Mouse (Mus musculus) neural tube, embryonic 13.5 days (tissue): ENCODE data around the gene Cabp7. TPM values are rescaled to one million over a fixed set of nuclear protein-coding genes. Genes with fewer than 3 reads are reported as not detected.
"Not testable (repeated sequence)": the region's sequence is repeated elsewhere in the genome, so short reads cannot be mapped to it uniquely, and the experiment has no call there.

Source experiments
- ATAC-seq: fragments of 200-750 bp; cut with Nextera tagmentation; 2 replicates; pipeline ENCODE4 v1.8.0; 2017; ENCODE audit warnings: low read depth, mild to moderate bottlenecking, moderate TSS enrichment, moderate library complexity
- H3K27ac ChIP-seq: fragments of 300-500 bp; sonication (generic); replicated peaks from 2 replicates; pipeline ENCODE4 v1.5.1; 2015; ENCODE audit warnings: moderate library complexity, mild to moderate bottlenecking, inconsistent platforms
- H3K27me3 ChIP-seq: fragments of 300-500 bp; sonication (generic); 2 replicates; pipeline ENCODE4 v1.6.1; 2015; ENCODE audit warnings: mild to moderate bottlenecking, inconsistent platforms
- H3K36me3 ChIP-seq: fragments of 300-500 bp; sonication (generic); 2 replicates; pipeline ENCODE4 v1.6.1; 2015; ENCODE audit warnings: mild to moderate bottlenecking, inconsistent platforms
- H3K4me1 ChIP-seq: fragments of 300-500 bp; sonication (generic); replicated peaks from 2 replicates; pipeline ENCODE4 v1.6.1; 2015; ENCODE audit warnings: inconsistent platforms
- H3K4me2 ChIP-seq: fragments of 300-500 bp; sonication (generic); 2 replicates; pipeline ENCODE4 v1.6.1; 2015; ENCODE audit warnings: inconsistent platforms, mild to moderate bottlenecking, moderate library complexity
- H3K4me3 ChIP-seq: fragments of 300-500 bp; sonication (generic); 2 replicates; pipeline ENCODE4 v1.5.1; 2015; ENCODE audit warnings: mild to moderate bottlenecking, inconsistent platforms
- H3K9ac ChIP-seq: fragments of 300-500 bp; sonication (generic); 2 replicates; pipeline ENCODE4 v1.6.1; 2015; ENCODE audit warnings: moderate library complexity, mild to moderate bottlenecking, inconsistent platforms
- H3K9me3 ChIP-seq: fragments of 300-500 bp; sonication (generic); 2 replicates; pipeline ENCODE4 v1.6.1; 2016; ENCODE audit warnings: inconsistent platforms
- WGBS: fragments of 180-500 bp; shearing (Covaris S2); methylation state at CpG from one replicate; pipeline ENCODE4 v1.1.7; 2015; 5-methylcytosine and 5-hydroxymethylcytosine counted together
- polyA plus RNA-seq: library from polyadenylated mRNA; unstranded; fragments of >200 nt; fragmentation: Nextera tagmentation; extraction: Ambion mirVana; gene quantifications from 2 replicates; pipeline ENCODE4 v1.2.1, GENCODE M21; 2015

The Cabp7 gene
- polyA plus RNA-seq, 1 experiment from 2014 or later, result 3.3 TPM

- ATAC-seq, result no peak
- Histone ChIP-seq H3K9ac (no peak overlapping the region), H3K36me3 (peaks cover 36% of the 10 kb centered on the region), H3K4me3 (no peak overlapping the region), H3K4me1 (peaks cover 20% of the 10 kb centered on the region), H3K27me3 (no peaks in the 10 kb centered on the region), H3K9me3 (no peaks in the 10 kb centered on the region), H3K4me2 (no peak overlapping the region), H3K27ac (peak overlapping the region; percentile 34; the same call in 1 of the 2 replicates)
- 40% methylated on average over 7 of the region's 7 CpGs for WGBS
Measured at GRCm38 (mm10) chr11:4720900-4721580, 25.5 kb downstream of the Cabp7 start.

DNA sequence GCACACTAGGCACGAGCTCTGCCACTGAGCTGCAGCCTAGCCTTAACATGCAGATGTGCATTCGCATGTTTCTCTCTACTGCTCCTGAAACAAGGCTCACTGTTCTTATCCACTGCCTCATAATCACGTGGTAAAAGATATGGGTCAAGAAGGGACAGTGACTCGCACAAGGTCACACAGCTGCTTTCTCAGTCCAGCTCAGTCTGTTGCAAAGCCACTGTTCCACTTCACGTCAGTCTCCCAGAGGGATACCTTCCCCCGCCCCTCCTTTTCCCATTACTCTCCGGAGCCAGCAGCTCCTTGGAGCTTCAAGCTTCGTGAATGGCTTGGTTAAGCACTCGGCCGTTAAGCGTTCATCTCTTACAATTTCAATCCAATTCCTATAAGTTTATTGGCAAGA is 26.2 kb downstream of the Cabp7 start:
- no peak overlapping the region for H3K4me3 ChIP-seq
- H3K4me2 ChIP-seq, result no peak overlapping the region
- H3K36me3 ChIP-seq, result peaks cover 29% of the 10 kb centered on the region
- ATAC-seq, result 0 out of 2 replicates have a peak, but pooled peaks have one; percentile 24
- no peaks in the 10 kb centered on the region for H3K27me3 ChIP-seq
- H3K9me3 ChIP-seq, result no peaks in the 10 kb centered on the region
- no peak overlapping the region for H3K9ac ChIP-seq
- peaks cover 20% of the 10 kb centered on the region for H3K4me1 ChIP-seq
- WGBS, result 53% methylated on average over 11 of the region's 11 CpGs
- H3K27ac ChIP-seq, result no peak overlapping the region

DNA sequence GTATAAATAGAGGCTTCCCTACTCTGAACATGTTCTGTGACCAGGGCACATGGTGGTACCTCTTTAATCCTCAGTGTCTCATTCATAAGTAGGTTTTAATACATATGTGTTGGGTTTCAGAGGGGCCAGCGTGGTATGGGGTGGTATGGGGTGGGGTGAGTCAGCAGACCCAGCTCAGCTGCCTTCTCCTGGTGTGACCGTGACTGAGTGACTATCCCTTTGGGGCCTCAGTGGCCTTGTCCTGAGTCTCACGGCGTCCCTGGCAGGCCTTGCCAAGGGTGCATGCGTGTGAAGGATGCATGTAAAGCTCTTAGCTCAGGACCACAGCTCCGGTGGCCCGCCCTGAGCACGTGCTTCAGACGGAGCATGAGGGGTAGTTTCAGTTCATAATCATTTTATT is 26.6 kb downstream of the Cabp7 start:
- ATAC-seq, result 0 out of 2 replicates have a peak, but pooled peaks have one; percentile 17
- no peak overlapping the region for H3K4me2 ChIP-seq
- 89% methylated on average over 9 of the region's 9 CpGs for WGBS

DNA sequence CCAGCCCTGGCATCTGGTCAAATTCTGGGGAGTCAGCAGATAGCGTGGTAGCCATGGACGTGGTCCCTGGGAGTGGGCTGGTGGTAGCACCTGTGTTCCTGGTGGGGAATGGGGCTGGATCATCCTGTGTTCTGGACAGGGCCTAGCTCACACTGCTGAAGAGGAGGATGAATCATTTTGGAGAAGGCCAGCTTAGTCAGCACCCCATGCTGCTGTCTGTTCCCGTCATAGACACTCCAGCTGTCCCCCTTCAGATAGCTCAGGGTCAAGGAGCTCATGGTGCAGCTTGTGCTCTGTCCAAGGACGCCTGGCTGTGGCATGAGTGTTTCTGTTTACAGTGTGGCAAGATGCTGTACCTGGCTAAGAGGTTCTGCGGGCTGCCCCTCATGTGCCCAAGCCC is 28.0 kb downstream of the Cabp7 start:
- Histone ChIP-seq H3K4me1 (peaks cover 20% of the 10 kb centered on the region), H3K27me3 (no peaks in the 10 kb centered on the region), H3K27ac (no peak overlapping the region), H3K9ac (peak overlapping the region; percentile 8; the same call in 1 of the 2 replicates), H3K4me3 (no peak overlapping the region), H3K4me2 (no peak overlapping the region), H3K36me3 (peaks cover 12% of the 10 kb centered on the region), H3K9me3 (no peaks in the 10 kb centered on the region)
- no peak for ATAC-seq
- WGBS, result 81% methylated on average over 5 of the region's 5 CpGs

More for the DNA sequence above, 26.6 kb downstream of the Cabp7 start:
- H3K9ac ChIP-seq, result no peak overlapping the region
- no peaks in the 10 kb centered on the region for H3K27me3 ChIP-seq
- H3K4me3 ChIP-seq, result no peak overlapping the region
- peaks cover 25% of the 10 kb centered on the region for H3K36me3 ChIP-seq
- no peaks in the 10 kb centered on the region for H3K9me3 ChIP-seq
- H3K4me1 ChIP-seq, result peaks cover 20% of the 10 kb centered on the region
- no peak overlapping the region for H3K27ac ChIP-seq

DNA sequence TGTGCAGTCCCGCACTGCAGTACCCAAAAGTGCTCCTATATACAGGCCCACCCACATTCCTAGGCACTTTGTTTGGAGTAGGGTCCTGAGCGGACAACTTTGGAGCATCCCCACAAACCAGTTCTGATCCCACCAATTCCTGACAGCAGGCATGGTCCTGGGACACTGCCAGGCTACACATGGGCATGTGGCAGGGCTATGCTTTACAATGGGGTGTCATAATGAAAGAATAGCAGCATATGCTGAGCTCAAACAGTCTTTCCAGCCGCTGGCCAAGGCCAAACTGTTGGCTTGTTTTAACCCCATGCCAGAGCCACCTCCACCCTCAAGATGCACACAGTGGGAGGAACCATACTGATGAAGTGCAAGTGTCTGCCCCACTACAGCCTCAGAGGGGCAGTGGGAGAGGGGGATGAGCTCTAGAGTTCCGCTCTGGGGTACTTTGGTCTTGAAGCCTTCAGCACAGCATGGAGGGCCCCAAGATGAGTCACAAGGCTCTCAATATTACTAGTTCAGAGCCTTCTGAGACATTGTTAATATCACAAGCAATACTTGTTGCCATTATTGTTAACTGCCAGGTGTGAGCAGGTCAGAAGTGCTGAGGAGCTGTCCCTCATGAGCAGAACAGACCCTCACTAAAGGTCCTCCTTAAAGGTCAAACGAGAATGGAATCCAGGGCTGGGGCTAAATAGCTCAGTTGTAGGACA is 29.9 kb downstream of the Cabp7 start:
- no peak overlapping the region for H3K4me3 ChIP-seq
- ATAC-seq, result no peak
- peaks cover 18% of the 10 kb centered on the region for H3K4me1 ChIP-seq
- H3K9me3 ChIP-seq, result no peaks in the 10 kb centered on the region
- H3K27ac ChIP-seq, result no peak overlapping the region
- no peaks in the 10 kb centered on the region for H3K27me3 ChIP-seq
- no peak overlapping the region for H3K9ac ChIP-seq
- H3K36me3 ChIP-seq, result no peaks in the 10 kb centered on the region
- no peak overlapping the region for H3K4me2 ChIP-seq
- WGBS, result 88% methylated on average over 5 of the region's 5 CpGs

DNA sequence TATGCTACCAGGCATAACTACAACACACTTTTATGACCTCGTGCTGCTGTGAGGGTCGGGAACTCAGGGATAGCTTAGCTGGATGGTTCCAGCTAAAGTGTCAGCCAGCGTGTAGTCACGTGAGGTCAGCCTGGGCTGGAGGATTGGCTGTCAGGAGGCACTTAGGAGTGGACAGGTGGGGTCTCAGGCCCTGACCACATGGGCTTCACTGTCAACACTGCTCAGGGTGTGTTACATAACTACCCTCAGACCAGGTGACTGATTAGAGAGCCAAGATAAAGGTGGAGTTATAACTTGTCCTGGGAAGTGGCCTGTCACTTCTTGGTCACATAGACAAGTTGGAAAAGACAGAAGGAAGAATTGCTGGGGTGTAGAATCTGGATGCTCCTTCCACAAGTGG is 31.0 kb downstream of the Cabp7 start:
- H3K9ac ChIP-seq, result no peak overlapping the region
- H3K27me3 ChIP-seq, result no peaks in the 10 kb centered on the region
- H3K36me3 ChIP-seq, result no peaks in the 10 kb centered on the region
- H3K4me3 ChIP-seq, result no peak overlapping the region
- no peak overlapping the region for H3K4me2 ChIP-seq
- H3K4me1 ChIP-seq, result peaks cover 7% of the 10 kb centered on the region
- H3K9me3 ChIP-seq, result no peaks in the 10 kb centered on the region
- ATAC-seq, result no peak
- H3K27ac ChIP-seq, result no peak overlapping the region
- 87% methylated on average over 4 of the region's 4 CpGs for WGBS

DNA sequence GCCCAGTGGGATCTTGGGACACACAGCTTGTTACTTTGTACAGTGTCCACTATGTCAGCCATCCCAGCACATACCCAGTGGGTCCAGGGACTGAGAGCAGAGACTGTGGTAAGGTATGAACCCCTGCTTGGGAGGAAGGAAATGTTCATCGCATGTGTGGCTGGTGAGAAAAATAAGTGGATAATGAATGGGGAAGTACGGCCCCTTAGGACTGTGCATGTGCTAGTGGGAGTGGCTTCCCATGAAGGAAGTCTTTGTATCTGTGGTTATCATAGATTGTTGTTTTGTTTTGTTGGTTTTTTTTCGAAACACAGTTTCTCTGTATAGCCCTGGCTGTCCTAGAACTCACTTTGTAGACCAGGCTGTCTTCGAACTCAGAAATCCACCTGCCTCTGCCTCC is 31.9 kb downstream of the Cabp7 start:
- Histone ChIP-seq H3K4me1 (no peaks in the 10 kb centered on the region), H3K36me3 (no peaks in the 10 kb centered on the region), H3K27ac (no peak overlapping the region), H3K9ac (no peak overlapping the region), H3K4me2 (no peak overlapping the region), H3K9me3 (no peaks in the 10 kb centered on the region), H3K27me3 (no peaks in the 10 kb centered on the region), H3K4me3 (no peak overlapping the region)
- ATAC-seq, result no peak
- WGBS, result 87% methylated on average over 4 of the region's 4 CpGs

GRCm38 (mm10) chr11:4712822-4713221 is 33.8 kb downstream of the Cabp7 start:
- H3K4me1 ChIP-seq, result no peaks in the 10 kb centered on the region

DNA sequence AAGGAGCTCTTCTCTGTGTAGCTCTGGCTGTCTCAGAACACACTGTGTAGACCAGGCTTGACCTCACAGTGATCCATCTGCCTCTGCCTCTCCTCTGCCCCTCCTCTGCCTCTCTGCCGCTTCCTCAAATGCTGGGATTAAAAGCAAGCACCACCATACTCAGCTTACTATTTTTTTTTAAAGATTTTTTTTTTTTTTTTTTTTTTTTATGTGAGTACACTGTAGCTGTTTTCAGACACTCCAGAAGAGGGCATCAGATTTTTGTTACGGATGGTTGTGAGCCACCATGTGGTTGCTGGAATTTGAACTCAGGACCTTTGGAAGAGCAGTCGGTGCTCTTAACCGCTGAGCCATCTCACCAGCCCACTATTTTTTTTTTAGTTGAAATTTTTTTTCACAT is 36.4 kb downstream of the Cabp7 start:
- H3K27me3 ChIP-seq, H3K4me2 ChIP-seq, H3K27ac ChIP-seq, H3K9ac ChIP-seq, H3K9me3 ChIP-seq, H3K4me3 ChIP-seq, ATAC-seq, H3K4me1 ChIP-seq, H3K36me3 ChIP-seq: not testable (repeated sequence)
- WGBS, result 91% methylated on average over 4 of the region's 4 CpGs

More at GRCm38 (mm10) chr11:4712822-4713221, 33.8 kb downstream of the Cabp7 start:
- Histone ChIP-seq H3K9ac (no peak overlapping the region), H3K36me3 (no peaks in the 10 kb centered on the region), H3K4me3 (no peak overlapping the region), H3K27ac (no peak overlapping the region), H3K4me2 (no peak overlapping the region), H3K9me3 (no peaks in the 10 kb centered on the region), H3K27me3 (no peaks in the 10 kb centered on the region)
- ATAC-seq, result no peak

DNA sequence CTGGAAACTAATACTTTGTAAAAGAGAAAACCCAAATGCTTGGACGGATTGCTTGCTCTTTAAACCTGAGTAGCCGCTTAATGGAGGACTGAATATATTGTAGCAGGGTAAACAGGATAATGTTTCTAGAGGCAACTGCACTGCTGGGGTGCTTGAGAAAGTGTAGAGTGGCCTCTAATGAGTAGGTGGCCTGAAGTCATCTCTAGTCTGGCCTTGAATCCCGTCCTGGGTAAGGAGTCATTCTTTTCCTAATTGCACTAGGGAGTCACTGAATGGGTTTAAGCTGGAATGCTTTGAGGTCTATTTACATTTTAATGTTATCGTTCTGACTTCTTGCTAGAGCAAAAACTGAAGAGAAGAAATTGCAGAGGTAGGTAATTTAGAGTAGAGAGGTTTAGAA is 41.4 kb downstream of the Cabp7 start:
- Histone ChIP-seq H3K27me3 (no peaks in the 10 kb centered on the region), H3K9ac (peak overlapping the region; percentile 68), H3K4me3 (peak overlapping the region; percentile 85), H3K4me2 (peak overlapping the region; percentile 90), H3K4me1 (peaks cover 19% of the 10 kb centered on the region), H3K9me3 (no peaks in the 10 kb centered on the region), H3K27ac (no peak overlapping the region), H3K36me3 (peaks cover 19% of the 10 kb centered on the region)
- no peak for ATAC-seq
- 3% methylated on average over 4 of the region's 4 CpGs for WGBS

DNA sequence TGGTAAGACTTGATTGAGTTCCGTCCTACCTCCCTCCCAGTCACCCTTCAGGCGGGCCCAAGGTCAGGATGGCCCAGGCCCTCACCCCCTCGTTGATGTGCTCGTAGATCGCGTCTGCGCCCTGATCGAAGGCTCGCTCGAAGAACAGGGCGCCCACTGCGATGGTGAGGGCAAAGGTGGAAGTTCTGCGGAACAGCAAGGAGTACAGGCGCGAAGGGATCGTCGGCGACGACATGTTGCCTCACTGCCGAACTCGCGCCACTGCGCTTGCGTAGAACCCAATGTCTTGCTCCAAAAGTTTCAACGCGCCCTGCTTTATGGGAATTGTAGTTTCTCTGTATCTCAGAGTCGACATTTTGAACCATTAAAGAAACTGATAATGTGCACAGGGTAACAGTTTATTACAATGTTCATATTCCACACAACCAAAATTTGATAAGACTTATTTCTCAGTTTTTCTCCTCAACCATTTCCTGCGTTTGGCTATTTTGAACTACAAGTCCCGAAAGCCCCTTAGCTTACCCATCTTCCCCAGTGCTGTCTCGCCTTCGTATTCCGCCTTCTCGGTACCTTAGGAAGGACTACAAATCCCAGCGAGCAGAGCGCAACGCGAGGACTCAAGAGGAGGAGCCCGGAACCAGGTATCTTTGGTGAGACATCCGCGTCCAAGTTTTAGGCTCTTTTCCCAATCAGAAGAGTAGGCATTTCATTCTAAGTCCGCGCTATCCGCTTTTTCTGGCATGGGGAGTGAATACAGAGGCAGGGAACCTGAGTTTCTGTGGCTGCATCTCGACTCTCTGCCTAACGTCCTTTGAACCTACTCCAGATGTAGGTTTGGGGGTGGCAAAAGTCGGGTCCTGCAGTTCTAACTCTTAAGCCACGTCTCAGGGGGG is 42.3 kb downstream of the Cabp7 start, which contains the start of the genes Uqcr10 and Zmat5:
Gene Uqcr10, minus strand, starts transcription at position 271 of the 893 bp plus-strand sequence.
Gene Zmat5, plus strand, starts transcription at position 607 of the 893 bp plus-strand sequence.
- peak within 1 kb of the TSS; percentile 85 for H3K4me3 ChIP-seq
- H3K4me1 ChIP-seq, result peaks cover 19% of the 10 kb centered on the region
- H3K36me3 ChIP-seq, result peaks cover 19% of the 10 kb centered on the region
- peak within 1 kb of the TSS; percentile 89 for H3K9ac ChIP-seq
- WGBS, result under 1% methylated on average over 47 of the region's 47 CpGs
- H3K9me3 ChIP-seq, result no peaks in the 10 kb centered on the region
- no peaks in the 10 kb centered on the region for H3K27me3 ChIP-seq
- H3K4me2 ChIP-seq, result peak within 1 kb of the TSS; percentile 90
- ATAC-seq, result peak; percentile 98
- H3K27ac ChIP-seq, result peak within 1 kb of the TSS; percentile 73

GRCm38 (mm10) chr11:4703688-4704071 is 42.9 kb downstream of the Cabp7 start:
- 5% methylated on average over 12 of the region's 12 CpGs for WGBS
- no peaks in the 10 kb centered on the region for H3K9me3 ChIP-seq
- no peak; the same call in 1 of the 2 replicates for ATAC-seq
- H3K27ac ChIP-seq, result peak overlapping the region; percentile 73
- H3K4me3 ChIP-seq, result peak overlapping the region; percentile 85
- no peaks in the 10 kb centered on the region for H3K27me3 ChIP-seq
- peaks cover 19% of the 10 kb centered on the region for H3K4me1 ChIP-seq
- peak overlapping the region; percentile 89 for H3K9ac ChIP-seq
- H3K36me3 ChIP-seq, result peaks cover 19% of the 10 kb centered on the region
- H3K4me2 ChIP-seq, result peak overlapping the region; percentile 90
